Mouse (Mus musculus) A20 (cell line): ENCODE measurements around the gene Exosc1.

Source experiments
- DNase-seq: peaks from one replicate; pipeline ENCODE4 v3.0.0-alpha.2; 2011; ENCODE audit warnings: low read depth, low spot score

The Exosc1 gene

GRCm38 (mm10) chr19:41913774-41914591 is 19.2 kb downstream of the Exosc1 start:
- DNase-seq = peak; percentile 19

GRCm38 (mm10) chr19:41912121-41913080 is 20.8 kb downstream of the Exosc1 start:
- peak; percentile 43 for DNase-seq

GRCm38 (mm10) chr19:41911178-41912073 is 21.8 kb downstream of the Exosc1 start, which contains the start of gene Pgam1:
TSS of gene Pgam1 (plus strand) at chr19:41911923.
- DNase-seq = peak; percentile 99

DNA sequence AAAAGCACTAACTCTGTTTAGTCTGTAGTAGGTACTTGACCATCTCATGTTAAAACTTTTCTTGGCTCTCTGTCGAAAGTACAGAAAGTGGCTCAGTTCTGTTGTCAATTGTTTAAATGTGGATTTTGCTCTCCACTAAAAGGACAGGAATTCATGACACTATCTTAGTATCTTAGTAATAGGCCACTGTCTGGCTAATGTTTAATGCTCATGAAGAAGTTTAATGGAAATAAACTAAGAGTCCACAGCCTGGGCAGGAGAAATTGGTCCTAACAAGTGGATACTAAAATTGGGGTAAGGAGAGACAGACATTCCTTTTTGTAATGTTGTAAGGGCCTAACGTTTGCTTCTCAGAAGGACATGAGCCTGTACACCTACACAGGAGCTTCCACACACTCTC is 22.8 kb downstream of the Exosc1 start:
- DNase-seq = peak; percentile 19

DNA sequence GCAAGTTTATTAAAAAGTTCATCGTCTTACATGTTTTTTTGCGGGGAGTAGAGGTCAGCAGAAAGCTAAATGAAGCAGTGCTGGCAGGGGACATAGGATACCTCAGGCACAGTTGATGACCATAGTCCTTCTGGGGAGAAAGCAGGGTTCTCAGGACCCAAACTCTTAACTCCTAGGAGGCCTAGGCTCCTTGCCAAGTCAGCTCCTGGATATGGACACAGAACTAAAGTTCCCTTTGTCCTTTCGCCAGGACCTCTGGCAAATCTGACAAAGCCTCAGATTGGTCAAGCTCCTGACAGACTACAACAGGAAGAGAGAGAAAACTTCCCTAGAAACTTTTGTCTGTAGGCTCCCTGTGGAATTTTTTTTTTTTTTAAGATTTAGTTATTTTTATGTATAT is 24.5 kb downstream of the Exosc1 start:
- no peak for DNase-seq

- no peak for DNase-seq
Measured at GRCm38 (mm10) chr19:41907079-41907760, 26.0 kb downstream of the Exosc1 start.

DNA sequence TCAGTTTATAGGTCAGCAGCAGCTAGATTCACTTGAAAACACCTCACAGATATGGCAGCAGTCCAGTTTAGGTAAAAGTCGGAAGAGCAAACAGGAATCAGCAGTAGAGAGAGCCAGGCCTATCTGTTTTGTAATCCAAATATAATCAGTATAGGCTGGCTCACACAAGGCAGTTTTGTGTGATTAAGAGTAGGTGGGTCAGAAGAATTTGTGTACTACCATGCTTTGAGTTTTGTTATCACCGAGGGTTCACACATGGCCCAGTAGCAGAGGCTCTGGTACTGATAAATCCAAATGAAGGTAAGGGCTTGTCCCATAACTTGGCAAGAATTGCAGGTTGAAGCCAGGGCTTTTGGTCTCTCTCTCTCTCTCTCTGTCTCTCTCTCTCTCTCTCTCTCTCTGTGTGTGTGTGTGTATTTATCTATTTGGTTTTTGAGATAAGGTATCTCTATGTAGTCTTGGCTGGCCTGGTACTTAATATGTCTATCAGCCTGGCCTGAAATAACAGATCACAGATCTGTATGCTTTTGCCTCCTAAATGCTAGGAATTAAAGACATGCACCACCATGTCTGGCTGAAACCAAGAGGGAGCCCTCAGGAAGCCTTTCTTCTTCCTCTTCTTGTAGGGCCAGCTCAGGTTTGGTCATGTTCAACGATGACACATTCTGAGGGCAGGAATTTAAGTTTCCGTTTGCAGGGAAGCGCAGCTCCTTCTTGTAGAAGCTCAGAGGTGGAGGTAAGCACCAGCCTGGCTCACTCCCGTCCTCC is 26.7 kb downstream of the Exosc1 start:
- no peak for DNase-seq

- no peak for DNase-seq
Measured at GRCm38 (mm10) chr19:41905246-41905645, 28.0 kb downstream of the Exosc1 start.

DNA sequence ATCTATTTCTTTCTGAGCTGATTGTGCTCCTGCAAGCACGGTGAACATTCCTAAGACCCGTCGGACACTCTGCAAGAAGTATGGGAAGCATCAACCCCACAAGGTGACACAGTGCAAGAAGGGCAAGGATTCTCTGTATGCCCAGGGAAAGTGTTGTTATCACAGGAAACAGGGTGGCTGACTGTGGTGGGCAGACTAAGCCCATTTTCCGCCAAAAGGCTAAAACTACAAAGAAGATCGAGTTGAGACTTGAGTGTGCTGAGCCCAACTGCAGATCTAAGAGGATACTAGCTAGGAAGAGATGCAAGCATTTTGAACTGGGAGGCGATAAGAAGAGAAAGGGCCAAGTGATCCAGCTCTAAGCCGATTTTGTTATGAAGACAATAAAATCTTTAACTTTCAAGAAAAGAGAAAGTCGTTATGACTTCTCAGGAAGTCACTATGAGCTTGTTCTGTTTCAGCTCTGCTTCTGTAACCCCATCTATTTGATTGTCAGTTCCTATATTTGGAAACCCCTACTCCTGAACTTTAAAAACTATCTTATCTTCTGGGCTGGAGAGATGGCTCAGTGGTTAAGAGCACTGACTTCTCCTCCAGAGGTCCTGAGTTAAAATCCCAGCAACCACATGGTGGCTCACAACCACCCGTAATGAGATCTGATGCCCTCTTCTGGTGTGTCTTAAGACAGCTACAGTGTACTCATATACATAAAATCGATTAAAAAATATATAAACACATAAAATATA is 30.2 kb downstream of the Exosc1 start:
- no peak for DNase-seq

DNA sequence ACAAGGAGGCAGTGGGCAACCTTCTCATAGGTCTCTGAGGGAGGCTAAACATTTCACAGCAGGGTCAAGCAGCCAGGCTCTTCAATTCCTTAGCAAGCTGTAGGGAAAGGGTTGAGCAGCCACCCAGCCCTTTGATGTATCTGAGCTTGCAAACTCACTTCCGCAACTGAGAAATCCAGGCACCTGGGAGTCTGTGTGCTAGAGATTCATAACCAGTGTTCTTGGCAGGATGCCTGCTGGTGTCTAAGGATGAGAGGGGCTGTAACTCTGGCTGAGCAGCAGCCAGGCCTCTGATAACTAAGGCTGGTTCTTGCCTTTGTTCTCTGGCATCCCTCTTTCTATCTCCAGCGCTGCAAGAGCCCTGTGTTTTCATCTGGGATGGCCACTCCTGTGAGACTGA is 31.5 kb downstream of the Exosc1 start:
- no peak for DNase-seq

DNA sequence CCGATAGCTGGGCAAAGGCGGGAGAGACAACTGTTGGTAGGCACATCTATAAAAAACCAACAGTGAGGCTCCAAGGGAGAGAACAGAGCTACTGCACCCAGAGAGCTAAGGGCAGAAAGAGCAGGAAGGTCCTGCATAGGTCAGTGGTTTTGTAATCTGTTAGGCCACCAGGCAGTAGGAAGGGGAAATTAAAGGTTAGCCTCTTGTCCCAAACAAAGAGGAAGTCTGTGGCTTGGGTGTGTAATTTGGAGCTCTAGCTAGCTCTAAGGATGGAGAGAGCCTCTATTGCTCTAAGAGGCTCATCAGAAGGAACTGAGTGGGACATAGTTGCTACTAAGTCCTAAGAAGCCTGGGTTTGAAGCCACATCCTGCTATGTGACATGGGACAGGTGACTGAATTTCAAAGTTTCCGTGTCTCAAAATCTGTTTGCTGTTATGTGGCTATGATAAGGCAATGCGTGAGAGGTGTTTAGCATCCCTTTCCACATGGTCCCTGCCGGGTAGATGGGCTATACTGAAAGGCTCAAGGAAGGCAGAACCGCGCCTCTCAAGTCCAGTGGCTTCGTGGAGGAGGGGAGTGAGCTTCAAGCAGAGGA is 32.6 kb downstream of the Exosc1 start:
- DNase-seq = peak; percentile 27

- peak; percentile 54 for DNase-seq
Measured at GRCm38 (mm10) chr19:41898860-41899259, 34.4 kb downstream of the Exosc1 start.

DNA sequence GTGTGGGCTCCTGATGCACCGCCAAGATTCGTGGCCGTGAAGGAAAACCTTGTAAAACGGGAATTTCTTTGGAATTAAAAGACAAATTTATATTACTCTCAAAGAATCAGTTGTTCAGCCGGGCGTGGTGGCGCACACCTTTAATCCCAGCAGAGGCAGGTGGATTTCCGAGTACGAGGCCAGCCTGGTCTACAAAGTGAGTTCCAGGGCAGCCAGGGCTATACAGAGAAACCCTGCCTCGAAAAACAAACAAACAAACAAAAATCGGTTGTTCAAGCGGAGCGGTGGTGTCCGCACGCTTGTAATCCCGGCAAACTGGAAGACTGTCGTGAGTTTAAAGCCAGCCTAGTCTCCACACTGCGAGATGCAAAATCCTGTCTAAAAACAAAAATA is 36.9 kb downstream of the Exosc1 start:
- no peak for DNase-seq

GRCm38 (mm10) chr19:41895460-41896318 is 37.5 kb downstream of the Exosc1 start, which contains the start of gene Rrp12:
TSS of gene Rrp12 (minus strand) at chr19:41896173.
- DNase-seq = peak; percentile 89

DNA sequence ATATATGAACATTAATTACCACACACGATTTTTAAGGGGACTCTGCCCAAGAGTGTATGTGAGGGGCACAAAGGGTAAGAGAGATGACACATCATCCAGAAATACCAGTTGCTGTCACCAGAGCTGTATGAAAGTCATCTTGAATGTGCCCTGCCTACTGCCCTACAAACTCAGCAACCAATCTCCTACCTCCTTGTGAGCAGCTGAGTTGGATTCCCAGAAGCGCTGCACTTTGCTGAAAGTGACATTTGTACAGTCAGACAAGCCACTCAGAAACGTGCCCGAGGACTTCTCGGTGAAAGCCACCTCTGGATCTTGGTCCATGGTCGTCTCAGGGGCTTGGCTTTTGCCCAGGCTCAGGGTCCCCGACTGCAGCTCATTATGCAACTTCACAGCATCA is 38.3 kb downstream of the Exosc1 start:
- peak; percentile 18 for DNase-seq

- DNase-seq = no peak
Measured at GRCm38 (mm10) chr19:41888191-41888590, 45.0 kb downstream of the Exosc1 start.

DNA sequence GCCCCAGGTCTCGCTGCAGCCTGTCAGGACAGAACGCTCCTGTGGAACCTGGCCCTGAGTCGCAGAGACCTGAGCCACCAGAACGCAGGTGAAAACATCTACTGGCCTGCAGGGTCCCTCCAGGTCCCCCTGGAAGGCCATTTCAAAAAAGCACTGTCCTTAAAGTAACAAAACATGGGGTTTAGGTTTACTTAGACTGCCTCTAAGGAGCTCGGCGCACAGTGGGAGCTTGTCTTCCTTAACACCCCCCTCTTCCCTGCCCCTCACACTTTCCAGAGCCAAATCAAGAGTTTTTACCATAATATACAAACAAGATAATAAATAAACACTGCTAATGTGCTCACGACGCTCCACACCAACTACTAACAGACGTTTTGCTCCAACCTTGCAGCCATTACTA is 49.3 kb downstream of the Exosc1 start:
- no peak for DNase-seq

- DNase-seq = no peak
Measured at GRCm38 (mm10) chr19:41881842-41882241, 51.4 kb downstream of the Exosc1 start.
